Mouse (Mus musculus) A20 (cell line): ENCODE measurements around the gene Rprml.

Experiments used
- DNase-seq: peaks from one replicate; pipeline ENCODE4 v3.0.0-alpha.2; 2011; ENCODE audit warnings: low read depth, low spot score

Gene Rprml

GRCm38 (mm10) chr11:103649301-103649982, at the start of gene Rprml:
Gene Rprml (plus strand): TSS chr11:103649570.
- DNase-seq, result no peak

- no peak for DNase-seq
Observed at GRCm38 (mm10) chr11:103606611-103607010, 42.8 kb upstream of the Rprml start.

GRCm38 (mm10) chr11:103610772-103611171, 38.6 kb upstream of the Rprml start:
- no peak for DNase-seq

GRCm38 (mm10) chr11:103621040-103621439, 28.3 kb upstream of the Rprml start, which contains the start of gene Gm884:
Gene Gm884 (minus strand): TSS chr11:103621140.
- DNase-seq, result no peak

GRCm38 (mm10) chr11:103627453-103627852, 21.9 kb upstream of the Rprml start:
- no peak for DNase-seq

GRCm38 (mm10) chr11:103634806-103635205, 14.6 kb upstream of the Rprml start:
- no peak for DNase-seq

GRCm38 (mm10) chr11:103635481-103635880, 13.9 kb upstream of the Rprml start:
- DNase-seq, result no peak

GRCm38 (mm10) chr11:103636261-103636660, 13.1 kb upstream of the Rprml start:
- DNase-seq, result no peak

GRCm38 (mm10) chr11:103638790-103639189, 10.6 kb upstream of the Rprml start, which contains the start of gene Lyzl6:
Gene Lyzl6 (minus strand): TSS chr11:103638890.
- DNase-seq, result no peak

GRCm38 (mm10) chr11:103639407-103639946, 9.9 kb upstream of the Rprml start:
- DNase-seq, result peak; percentile 72

GRCm38 (mm10) chr11:103643211-103643610, 6.2 kb upstream of the Rprml start:
- no peak for DNase-seq

GRCm38 (mm10) chr11:103645731-103646130, 3.6 kb upstream of the Rprml start:
- no peak for DNase-seq

- no peak for DNase-seq
Observed at GRCm38 (mm10) chr11:103646301-103646700, 3.1 kb upstream of the Rprml start.

GRCm38 (mm10) chr11:103647921-103648620, 1.3 kb upstream of the Rprml start:
- DNase-seq, result no peak

- no peak for DNase-seq
Observed at GRCm38 (mm10) chr11:103648656-103649055, 714 bp upstream of the Rprml start.

GRCm38 (mm10) chr11:103649983-103650493, 668 bp downstream of the Rprml start:
- DNase-seq, result no peak

- DNase-seq, result no peak
Observed at GRCm38 (mm10) chr11:103651426-103651825, 2.1 kb downstream of the Rprml start.

GRCm38 (mm10) chr11:103653359-103653965, 4.1 kb downstream of the Rprml start:
- no peak for DNase-seq

- no peak for DNase-seq
Observed at GRCm38 (mm10) chr11:103656520-103656919, 7.2 kb downstream of the Rprml start.

GRCm38 (mm10) chr11:103658189-103658588, 8.8 kb downstream of the Rprml start:
- DNase-seq, result no peak

GRCm38 (mm10) chr11:103661863-103662262, 12.5 kb downstream of the Rprml start:
- peak; percentile 7 for DNase-seq

- DNase-seq, result no peak
Observed at GRCm38 (mm10) chr11:103662546-103662945, 13.2 kb downstream of the Rprml start.
